Mouse (Mus musculus): Measurements from ENCODE around the gene A430005L14Rik. TPM values are rescaled to one million over a fixed set of nuclear protein-coding genes. Genes with fewer than 3 reads are reported as not detected.

The A430005L14Rik gene
- total and polyA plus RNA-seq, 3 experiments = 26.8 to 48.9 (median 41.8) TPM

DNA sequence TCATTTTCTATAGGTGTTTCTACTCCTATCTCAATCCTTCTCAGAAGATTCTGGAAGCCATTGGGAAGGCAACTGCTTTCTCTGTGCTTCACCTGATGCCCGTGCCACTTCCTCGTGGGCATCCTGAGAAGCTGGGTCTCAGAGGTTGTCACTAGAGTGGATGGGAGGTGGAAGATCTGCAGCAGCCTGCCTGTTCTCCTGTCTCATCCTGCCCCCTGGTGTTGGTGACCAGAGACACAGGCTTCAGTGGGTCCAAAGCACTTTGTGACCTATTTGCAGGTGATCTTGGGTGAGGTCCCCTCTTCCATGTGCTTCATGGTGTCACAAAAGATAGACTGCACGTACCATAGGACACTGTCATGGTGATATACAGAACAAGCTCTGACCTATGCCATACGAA is 13.8 kb upstream of the A430005L14Rik start:
- no peak overlapping the region for H3K4me3 ChIP-seq (replicated peaks in 1 of 3; ENCODE audit: low read depth in 2 of 3, low read length in 2 of 3, poor library complexity in 1 of 3)
- no peaks in the 10 kb centered on the region for H3K9me3 ChIP-seq (replicated peaks; ENCODE audit: low read length)
- no peak overlapping the region for H3K27ac ChIP-seq (ENCODE audit: insufficient read depth, low read depth)
- TF ChIP-seq RAD21 (IDR thresholded peaks at IDR 0.05; ENCODE audit: low read depth, low read length) = peak; percentile 75
- TF ChIP-seq ZC3H11A (IDR thresholded peaks at IDR 0.05; ENCODE audit: low read depth, low read length) = no peak
- TF ChIP-seq POLR2AphosphoS2 (IDR thresholded peaks at IDR 0.05; ENCODE audit: low read depth, low read length) = no peak
- no peak for TF ChIP-seq SIN3A (IDR thresholded peaks at IDR 0.05; ENCODE audit: low read length)
- TF ChIP-seq SMC3 (IDR thresholded peaks at IDR 0.05; ENCODE audit: low read depth, low read length) = peak; percentile 45
- peak; percentile 25 to 64; a peak in 3 of 4 replicates for TF ChIP-seq CTCF (conservative IDR thresholded peaks at IDR 0.05 in 1 of 2, IDR thresholded peaks at IDR 0.05 in 1 of 2; ENCODE audit: low read depth in 2 of 2, low read length in 2 of 2)
- TF ChIP-seq MEF2A (IDR thresholded peaks at IDR 0.05; ENCODE audit: borderline replicate concordance, low read depth, low read length) = no peak
- no peak for TF ChIP-seq CHD1 (IDR thresholded peaks at IDR 0.05; ENCODE audit: low read depth, low read length)
- TF ChIP-seq RCOR1 (conservative IDR thresholded peaks at IDR 0.05; ENCODE audit: low read depth, low read length) = no peak
- TF ChIP-seq JUN (IDR thresholded peaks at IDR 0.05; ENCODE audit: insufficient read depth, low read depth, low read length) = no peak
- no peaks in the 10 kb centered on the region for H3K4me1 ChIP-seq (ENCODE audit: control insufficient read depth in 1 of 2, insufficient read depth in 2 of 2)
- no peak overlapping the region for H3K9ac ChIP-seq (ENCODE audit: insufficient read depth, low read depth)
- DNase-seq (ENCODE audit: extremely low read depth) = peak; percentile 24
- dilution Hi-C loops (cut with MboI; ENCODE audit: extremely low pct_ligation_motif_present, extremely low pct_unique_long_range_greater_than_20kb, low sequenced_read_pairs) = no loop called here
- no peaks in the 10 kb centered on the region for H3K79me2 ChIP-seq (replicated peaks; ENCODE audit: control insufficient read depth, extremely low read depth, insufficient read depth, poor library complexity, severe bottlenecking)
- H3K36me3 ChIP-seq (replicated peaks in 1 of 2; ENCODE audit: control insufficient read depth in 1 of 2, insufficient read depth in 1 of 2, low read length in 1 of 2) = peaks cover 0 to 22% of the 10 kb centered on the region in 2 experiments
- H3K27me3 ChIP-seq (replicated peaks) = peaks cover 9% of the 10 kb centered on the region
- in situ Hi-C loops (cut with MboI; ENCODE audit: low pct_ligation_motif_present, low pct_unique_long_range_greater_than_20kb, low sequenced_read_pairs) = loop anchor here (25.0 kb wide), 1 partner anchor 1456 kb away; the partner anchor contains the start of genes Kcnab2 and Nphp4
- H3K4me2 ChIP-seq (ENCODE audit: insufficient read depth, low read depth, poor library complexity, severe bottlenecking) = no peak overlapping the region

DNA sequence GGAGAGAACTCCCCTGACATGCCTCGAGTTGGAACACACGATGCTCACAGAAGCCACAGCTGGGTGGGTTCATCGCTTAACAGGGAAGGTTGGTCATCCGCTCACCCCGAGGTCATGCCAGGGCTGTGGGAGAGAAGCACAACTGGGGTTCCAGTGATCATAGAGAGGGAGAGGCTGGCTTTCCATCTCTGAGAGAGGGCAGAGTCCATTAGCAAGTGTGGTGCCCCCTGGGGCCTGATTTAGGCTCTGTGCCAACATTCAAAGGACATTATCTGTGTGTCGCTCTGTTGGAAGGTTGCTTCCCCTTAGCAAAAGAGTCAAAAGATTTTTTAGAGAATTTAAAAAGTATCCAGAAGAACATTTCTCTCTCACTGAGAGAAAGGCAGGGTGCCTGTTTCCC is 12.8 kb upstream of the A430005L14Rik start:
- TF ChIP-seq TBP (conservative IDR thresholded peaks at IDR 0.05; ENCODE audit: low read depth, low read length) (no peak), PAX5 (IDR thresholded peaks at IDR 0.05; ENCODE audit: low read length) (no peak), BHLHE40 (IDR thresholded peaks at IDR 0.05; ENCODE audit: low read depth, low read length) (no peak), JUN (IDR thresholded peaks at IDR 0.05; ENCODE audit: insufficient read depth, low read depth, low read length) (no peak), RCOR1 (conservative IDR thresholded peaks at IDR 0.05; ENCODE audit: low read depth, low read length) (no peak), EP300 (IDR thresholded peaks at IDR 0.05; ENCODE audit: low read length) (no peak), MYC (IDR thresholded peaks at IDR 0.05; ENCODE audit: low read depth, low read length) (no peak), KAT2A (IDR thresholded peaks at IDR 0.05; ENCODE audit: insufficient replicate concordance, low read length) (no peak), ELF1 (IDR thresholded peaks at IDR 0.05; ENCODE audit: low read depth, low read length) (no peak), ZKSCAN1 (IDR thresholded peaks at IDR 0.05; ENCODE audit: borderline replicate concordance, low read depth, low read length) (no peak), USF1 (IDR thresholded peaks at IDR 0.05; ENCODE audit: low read depth, low read length) (no peak), CTCF (conservative IDR thresholded peaks at IDR 0.05 in 1 of 2, IDR thresholded peaks at IDR 0.05 in 1 of 2; ENCODE audit: low read depth in 2 of 2, low read length in 2 of 2) (no peak), GABPA (IDR thresholded peaks at IDR 0.05; ENCODE audit: insufficient replicate concordance, low read depth, low read length) (no peak)
- DNase-seq (ENCODE audit: extremely low read depth) = no peak
- Histone ChIP-seq H3K36me3 (replicated peaks in 1 of 2; ENCODE audit: control insufficient read depth in 1 of 2, insufficient read depth in 1 of 2, low read length in 1 of 2) (peaks cover 0 to 26% of the 10 kb centered on the region in 2 experiments), H3K9ac (ENCODE audit: insufficient read depth, low read depth) (no peak overlapping the region), H3K4me1 (ENCODE audit: control insufficient read depth in 1 of 2, insufficient read depth in 2 of 2) (peaks cover 0 to 3% of the 10 kb centered on the region in 2 experiments; a peak in 1 of 4 replicates), H3K4me2 (ENCODE audit: insufficient read depth, low read depth, poor library complexity, severe bottlenecking) (no peak overlapping the region), H3K27ac (ENCODE audit: insufficient read depth, low read depth) (no peak overlapping the region), H3K4me3 (replicated peaks in 1 of 3; ENCODE audit: low read depth in 2 of 3, low read length in 2 of 3, poor library complexity in 1 of 3) (no peak overlapping the region), H3K79me2 (replicated peaks; ENCODE audit: control insufficient read depth, extremely low read depth, insufficient read depth, poor library complexity, severe bottlenecking) (no peaks in the 10 kb centered on the region), H3K27me3 (replicated peaks) (peaks cover 6% of the 10 kb centered on the region), H3K9me3 (replicated peaks; ENCODE audit: low read length) (no peaks in the 10 kb centered on the region)
- dilution Hi-C loops (cut with MboI; ENCODE audit: extremely low pct_ligation_motif_present, extremely low pct_unique_long_range_greater_than_20kb, low sequenced_read_pairs) (no loop called here), in situ Hi-C loops (cut with MboI; ENCODE audit: low pct_ligation_motif_present, low pct_unique_long_range_greater_than_20kb, low sequenced_read_pairs) (loop anchor here (25.0 kb wide), 1 partner anchor 1457 kb away; the partner anchor contains the start of genes Kcnab2 and Nphp4)

Measured in CH12.LX (cell line).